Mouse (Mus musculus) liver, postnatal 0 days (tissue): ENCODE results near the gene Gm21083.
"Not testable (repeated sequence)": the region's sequence is repeated elsewhere in the genome, so short reads cannot be mapped to it uniquely, and the experiment has no call there.

Source experiments
- CTCF ChIP-seq: sonication (generic); IDR thresholded peaks from 2 replicates; pipeline ENCODE4 v1.5.1; 2016; ENCODE audit warnings: antibody characterized with exemption, low read depth
- EP300 ChIP-seq: IDR thresholded peaks from 2 replicates; pipeline ENCODE4 v1.6.1; 2016; ENCODE audit warnings: antibody characterized with exemption, low read depth, mild to moderate bottlenecking

GRCm38 (mm10) chr5:15558654-15559053, 18.5 kb upstream of the Gm21083 start:
- not testable (repeated sequence) for TF ChIP-seq CTCF, EP300
